Mouse (Mus musculus): Measurements from ENCODE around the gene Rnf146. TPM values are rescaled to one million over a fixed set of nuclear protein-coding genes. Genes with fewer than 3 reads are reported as not detected.
"Not testable (repeated sequence)": the region's sequence is repeated elsewhere in the genome, so short reads cannot be mapped to it uniquely, and the experiment has no call there.

The Rnf146 gene
- 80.5 and 86.1 TPM in 2 replicates for polyA plus RNA-seq (2015; fragmentation: Nextera tagmentation; extraction: Ambion mirVana)

DNA sequence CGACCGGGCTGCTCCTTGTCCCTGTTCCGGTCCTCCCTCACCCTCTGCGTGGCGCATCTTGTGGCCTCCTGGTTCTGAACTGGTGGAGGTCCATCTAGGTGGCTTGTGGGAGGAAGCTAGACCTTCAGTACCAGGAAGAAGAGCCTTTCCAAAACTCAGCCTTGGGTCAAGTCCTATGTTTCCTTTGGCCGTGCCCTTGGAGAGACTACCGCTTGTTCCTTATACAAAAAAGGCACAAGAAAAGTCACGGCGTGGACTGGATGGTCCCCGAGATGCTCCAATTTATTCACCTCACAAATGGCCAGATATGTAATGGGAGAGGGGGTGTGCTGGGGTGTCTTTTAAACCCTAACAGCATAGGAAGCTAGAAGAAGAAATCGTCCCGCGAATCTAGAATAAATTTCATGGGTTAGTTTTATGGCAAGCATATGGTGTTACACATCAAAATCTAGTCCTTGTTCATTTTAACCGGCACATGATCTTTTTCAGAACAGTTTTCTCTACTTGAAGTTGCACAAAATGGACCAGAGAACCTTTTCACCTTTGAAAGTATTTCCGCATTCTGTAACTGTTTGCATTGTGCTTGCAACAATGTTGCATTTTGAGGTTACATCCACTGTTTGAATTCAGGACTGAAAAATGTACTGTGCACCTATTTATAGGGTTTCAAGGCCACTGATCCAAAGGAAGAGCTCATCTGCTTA is at the start of gene Rnf146:
TSS of gene Rnf146 (minus strand) at position 246 of the 704 bp plus-strand sequence.
- 9% methylated on average over 15 of the region's 15 CpGs for WGBS
- Histone ChIP-seq H3K9ac (peak within 1 kb of the TSS; percentile 99), H3K27ac (peak within 1 kb of the TSS; percentile 99), H3K9me3 (replicated peaks) (no peaks in the 10 kb centered on the region), H3K4me1 (peaks cover 25% of the 10 kb centered on the region), H3K36me3 (ENCODE audit: poor library complexity, severe bottlenecking) (no peaks in the 10 kb centered on the region), H3K27me3 (no peaks in the 10 kb centered on the region), H3K4me3 (peak within 1 kb of the TSS; percentile 91), H3K4me2 (peak within 1 kb of the TSS; percentile 63)
- ATAC-seq: no peak

DNA sequence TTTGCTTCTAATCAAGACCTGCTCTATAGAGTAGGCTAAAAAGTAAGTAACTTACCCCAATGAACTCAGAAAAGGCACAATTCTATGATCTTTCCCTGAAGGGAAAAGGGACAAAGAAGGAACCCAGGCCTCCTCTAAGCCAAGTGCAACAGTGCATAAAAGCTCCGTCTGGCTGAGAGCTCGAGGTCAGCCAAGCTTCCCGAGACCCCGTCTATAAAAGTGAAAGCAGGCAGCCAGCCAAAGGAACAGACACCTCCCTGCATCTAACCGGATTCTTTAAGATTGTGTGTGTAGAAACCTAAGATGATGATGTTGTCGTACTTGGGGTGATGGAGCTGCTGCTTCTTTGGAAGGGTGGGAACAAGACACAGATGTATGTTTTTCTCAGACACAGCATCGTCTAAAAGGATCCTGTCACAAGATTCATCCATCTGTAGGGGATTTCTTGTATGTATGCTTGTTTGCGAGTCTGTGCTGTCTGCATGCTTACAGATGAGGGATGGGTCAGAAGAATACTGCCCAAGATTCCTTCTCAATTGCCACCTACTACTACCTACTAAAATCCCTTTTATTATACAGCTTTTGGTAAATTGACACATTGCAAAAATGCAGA is 40.5 kb upstream of the Rnf146 start:
- 34% methylated on average over 8 of the region's 8 CpGs for WGBS
- Histone ChIP-seq H3K4me3 (no peak overlapping the region), H3K9me3 (replicated peaks) (no peaks in the 10 kb centered on the region), H3K9ac (no peak overlapping the region), H3K36me3 (ENCODE audit: poor library complexity, severe bottlenecking) (no peaks in the 10 kb centered on the region), H3K27me3 (no peaks in the 10 kb centered on the region), H3K27ac (no peak overlapping the region), H3K4me1 (no peaks in the 10 kb centered on the region), H3K4me2 (peak overlapping the region; percentile 16; the same call in 1 of the 2 replicates)
- peak; percentile 43; the same call in 1 of the 2 replicates for ATAC-seq

DNA sequence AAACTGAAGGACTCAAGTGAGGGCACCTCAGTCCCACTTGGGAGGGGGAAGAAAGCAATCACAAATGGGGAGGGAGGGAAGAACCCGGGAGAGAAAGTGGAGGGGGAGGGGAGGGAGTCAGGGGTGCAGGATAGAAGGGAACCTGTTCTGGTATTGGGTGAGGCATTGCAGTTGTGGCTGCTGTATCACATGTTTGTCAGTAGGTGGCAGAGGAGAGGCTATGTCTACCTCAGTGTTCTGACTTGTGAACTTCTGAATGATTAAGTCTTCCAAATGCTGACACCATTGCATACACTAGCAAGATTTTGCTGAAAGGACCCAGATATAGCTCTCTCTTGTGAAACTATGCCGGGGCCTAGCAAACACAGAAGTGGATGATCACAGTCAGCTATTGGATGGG is 32.6 kb upstream of the Rnf146 start:
- H3K36me3 ChIP-seq (ENCODE audit: poor library complexity, severe bottlenecking); ATAC-seq; H3K4me1 ChIP-seq; H3K4me2 ChIP-seq; H3K9me3 ChIP-seq (replicated peaks); H3K4me3 ChIP-seq; H3K27me3 ChIP-seq; H3K9ac ChIP-seq; H3K27ac ChIP-seq: not testable (repeated sequence)
- WGBS: 82% methylated on average over 2 of the region's 2 CpGs

DNA sequence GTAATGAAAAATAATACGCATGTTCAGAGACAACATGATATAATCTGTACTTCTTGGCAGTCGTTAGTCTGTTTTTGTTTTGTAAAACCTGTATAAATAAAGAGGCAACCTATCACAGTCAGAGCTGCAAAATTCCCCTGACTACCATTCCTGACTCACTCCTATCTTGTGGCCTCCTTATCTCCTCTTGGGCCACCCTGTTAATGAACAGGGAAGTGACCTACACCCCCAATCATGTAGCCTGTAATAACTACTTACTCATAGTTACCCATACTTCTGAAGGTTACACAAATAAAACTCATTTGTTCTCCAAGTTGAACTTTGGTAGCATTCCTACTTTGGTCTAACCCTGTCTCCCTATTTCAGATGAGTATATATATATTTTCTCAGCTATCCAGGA is 19.3 kb upstream of the Rnf146 start:
- Histone ChIP-seq H3K9ac (no peak overlapping the region), H3K27me3 (no peaks in the 10 kb centered on the region), H3K4me3 (no peak overlapping the region), H3K27ac (no peak overlapping the region), H3K9me3 (replicated peaks) (no peaks in the 10 kb centered on the region), H3K36me3 (ENCODE audit: poor library complexity, severe bottlenecking) (no peaks in the 10 kb centered on the region), H3K4me2 (no peak overlapping the region), H3K4me1 (no peaks in the 10 kb centered on the region)
- ATAC-seq: no peak
- 78% methylated on average over 2 of the region's 2 CpGs for WGBS

DNA sequence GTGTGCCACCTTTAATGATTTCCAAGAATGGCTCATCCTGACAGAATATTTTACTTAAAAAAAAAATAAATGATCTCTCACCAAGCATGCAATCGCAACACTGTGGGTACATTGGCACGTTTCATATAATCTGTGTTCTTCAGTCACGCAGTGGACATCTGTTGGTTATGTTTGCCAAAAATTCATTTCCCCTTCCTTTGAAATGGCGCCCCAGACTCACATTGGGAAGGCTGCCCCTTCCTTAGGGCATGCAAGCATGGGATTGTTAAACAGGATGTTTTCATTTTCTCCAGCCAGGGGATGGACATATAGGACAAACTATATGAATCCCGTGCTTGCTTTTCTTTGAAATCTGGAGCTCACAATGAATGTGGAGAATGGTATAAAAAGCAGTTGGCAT is 11.8 kb upstream of the Rnf146 start:
- WGBS: 82% methylated on average over 5 of the region's 5 CpGs
- Histone ChIP-seq H3K36me3 (ENCODE audit: poor library complexity, severe bottlenecking) (no peaks in the 10 kb centered on the region), H3K9ac (no peak overlapping the region), H3K4me3 (no peak overlapping the region), H3K4me2 (no peak overlapping the region), H3K4me1 (no peaks in the 10 kb centered on the region), H3K27me3 (no peaks in the 10 kb centered on the region), H3K9me3 (replicated peaks) (no peaks in the 10 kb centered on the region), H3K27ac (no peak overlapping the region)
- ATAC-seq: peak; percentile 19; the same call in 1 of the 2 replicates

DNA sequence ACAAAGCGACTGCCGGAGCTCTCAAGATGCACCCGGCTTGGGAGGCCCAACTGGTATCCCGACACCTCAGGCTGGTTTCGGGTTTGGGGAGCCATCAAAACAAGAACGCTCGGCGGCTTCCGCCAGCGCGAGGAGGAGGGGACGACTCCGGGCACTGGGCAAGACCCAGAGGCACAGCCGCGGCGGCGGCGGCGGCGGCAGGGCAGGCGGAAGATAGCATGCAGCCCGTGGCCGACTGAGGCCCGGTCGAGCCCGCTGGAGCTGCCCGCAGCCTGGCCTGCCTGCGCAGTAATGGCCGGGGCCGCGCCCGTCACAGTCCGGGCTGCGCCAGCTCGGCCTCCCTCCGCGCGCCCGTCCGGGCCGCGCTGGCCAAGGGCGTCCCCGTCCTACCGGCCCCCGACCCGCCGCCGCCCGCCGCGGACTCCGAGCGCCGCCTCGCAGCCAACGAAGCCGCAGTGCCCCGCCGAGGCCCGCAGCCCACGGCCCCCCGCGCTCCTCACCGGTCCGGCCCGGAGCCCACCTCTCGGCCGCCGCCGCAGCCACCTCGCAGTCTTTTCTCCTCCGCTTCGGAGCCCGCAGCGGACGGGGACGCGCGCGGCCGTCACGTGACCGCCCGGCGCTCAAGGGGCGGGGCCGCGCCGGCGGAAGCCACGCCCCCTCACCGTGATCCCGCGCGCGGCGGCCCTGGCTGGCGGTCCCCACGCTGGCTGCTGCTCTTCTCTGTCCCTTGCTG is 612 bp downstream of the Rnf146 start:
- peak overlapping the region; percentile 99 for H3K27ac ChIP-seq
- H3K4me1 ChIP-seq: peaks cover 27% of the 10 kb centered on the region
- under 1% methylated on average over 36 of the region's 100 CpGs for WGBS
- peak overlapping the region; percentile 63 for H3K4me2 ChIP-seq
- H3K4me3 ChIP-seq: peak overlapping the region; percentile 91
- H3K36me3 ChIP-seq (ENCODE audit: poor library complexity, severe bottlenecking): no peaks in the 10 kb centered on the region
- no peaks in the 10 kb centered on the region for H3K9me3 ChIP-seq (replicated peaks)
- no peaks in the 10 kb centered on the region for H3K27me3 ChIP-seq
- ATAC-seq: peak; percentile 97
- peak overlapping the region; percentile 99 for H3K9ac ChIP-seq

DNA sequence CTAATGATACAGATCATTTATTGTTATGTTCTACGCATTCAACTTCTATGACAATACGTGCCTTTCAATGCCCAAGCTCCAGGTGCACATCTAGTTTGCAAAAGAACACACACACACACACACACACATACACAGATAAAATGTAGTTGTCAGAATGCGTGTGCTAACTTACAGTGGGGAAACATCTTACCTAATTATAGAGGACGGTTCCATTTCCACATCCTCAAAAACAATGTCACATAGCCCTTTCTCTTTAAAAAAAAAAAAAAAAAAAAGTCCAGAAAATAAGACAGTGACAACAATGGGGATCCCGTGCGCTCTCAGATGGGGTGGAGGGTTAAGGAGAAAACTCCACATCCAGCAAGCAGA is 1.2 kb downstream of the Rnf146 start:
- ATAC-seq: no peak
- Histone ChIP-seq H3K9me3 (replicated peaks) (no peaks in the 10 kb centered on the region), H3K4me2 (peak overlapping the region; percentile 63), H3K4me1 (peaks cover 28% of the 10 kb centered on the region), H3K36me3 (ENCODE audit: poor library complexity, severe bottlenecking) (no peaks in the 10 kb centered on the region), H3K27ac (peak overlapping the region; percentile 99), H3K27me3 (no peaks in the 10 kb centered on the region), H3K4me3 (peak overlapping the region; percentile 91), H3K9ac (peak overlapping the region; percentile 99)
- 0% methylated on average over 6 of the region's 6 CpGs for WGBS

DNA sequence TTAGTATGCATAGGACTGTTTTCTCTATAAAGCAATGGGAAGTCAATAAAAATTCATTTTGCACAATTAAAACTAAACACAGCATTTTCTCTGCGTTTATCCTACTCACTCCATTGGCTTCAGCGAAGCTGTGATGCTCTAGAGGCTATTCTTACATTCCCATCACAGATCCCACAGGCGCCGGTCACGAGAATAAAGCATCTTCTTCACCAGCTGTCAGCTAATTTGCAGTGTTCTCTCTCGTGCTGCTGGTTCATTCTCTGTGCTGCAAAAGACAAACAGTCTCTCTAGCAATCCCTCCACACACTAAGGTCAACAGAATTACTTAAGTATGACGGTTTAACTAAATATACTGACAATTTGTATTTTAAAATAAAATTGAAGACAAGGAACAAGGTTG is 8.1 kb downstream of the Rnf146 start:
- H3K27me3 ChIP-seq: no peaks in the 10 kb centered on the region
- H3K36me3 ChIP-seq (ENCODE audit: poor library complexity, severe bottlenecking): peaks cover 15% of the 10 kb centered on the region
- no peak overlapping the region for H3K4me2 ChIP-seq
- ATAC-seq: peak; percentile 51; the same call in 1 of the 2 replicates
- H3K4me1 ChIP-seq: peaks cover 23% of the 10 kb centered on the region
- no peak overlapping the region for H3K27ac ChIP-seq
- WGBS: 63% methylated on average over 7 of the region's 7 CpGs
- no peak overlapping the region for H3K9ac ChIP-seq
- no peaks in the 10 kb centered on the region for H3K9me3 ChIP-seq (replicated peaks)
- no peak overlapping the region for H3K4me3 ChIP-seq

DNA sequence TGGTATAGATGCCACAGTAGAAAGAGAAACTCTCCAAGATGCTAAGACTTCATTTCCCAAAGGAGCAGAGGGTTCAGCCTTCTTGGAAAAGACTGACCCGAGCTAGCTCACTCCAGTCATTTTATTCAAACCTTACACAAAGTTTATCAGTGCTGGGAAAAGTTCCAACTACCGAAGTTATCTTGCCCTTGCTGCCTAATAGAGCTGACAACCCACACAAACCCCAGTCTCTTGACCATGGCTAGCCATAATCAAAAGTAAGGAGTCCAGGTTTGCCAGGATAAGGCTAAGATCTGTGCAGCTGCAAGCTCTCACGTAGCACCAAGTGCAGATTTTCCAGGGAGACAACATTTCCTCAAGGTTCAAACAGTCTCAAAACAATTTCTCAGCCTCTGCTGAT is 9.7 kb downstream of the Rnf146 start:
- ATAC-seq: no peak
- no peak overlapping the region for H3K4me2 ChIP-seq
- H3K36me3 ChIP-seq (ENCODE audit: poor library complexity, severe bottlenecking): peaks cover 22% of the 10 kb centered on the region
- no peaks in the 10 kb centered on the region for H3K9me3 ChIP-seq (replicated peaks)
- H3K27me3 ChIP-seq: no peaks in the 10 kb centered on the region
- peaks cover 12% of the 10 kb centered on the region for H3K4me1 ChIP-seq
- H3K27ac ChIP-seq: no peak overlapping the region
- H3K9ac ChIP-seq: no peak overlapping the region
- no peak overlapping the region for H3K4me3 ChIP-seq
- whole genome bisulfite sequencing: 88% methylated on average over 3 of the region's 3 CpGs

DNA sequence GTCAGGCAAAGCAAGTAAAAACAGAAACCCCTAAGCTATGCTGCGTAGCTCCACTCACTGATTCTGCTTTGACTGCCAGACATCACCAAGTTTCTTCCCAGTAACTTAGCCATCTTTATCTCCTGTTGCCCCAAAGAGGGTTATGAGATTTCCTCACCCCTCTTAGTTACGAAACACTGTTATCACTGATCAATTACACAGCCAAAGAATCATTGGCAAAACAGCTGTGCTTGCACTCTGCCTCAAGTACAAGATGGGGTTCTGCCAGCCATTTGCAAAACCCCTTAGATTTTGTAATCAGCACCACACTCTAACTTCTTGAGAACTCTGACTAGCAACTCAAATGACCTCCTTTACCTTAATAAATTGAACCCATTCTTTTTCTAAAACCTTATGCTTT is 10.8 kb downstream of the Rnf146 start:
- Histone ChIP-seq H3K4me2 (no peak overlapping the region), H3K4me1 (peaks cover 8% of the 10 kb centered on the region), H3K27me3 (no peaks in the 10 kb centered on the region), H3K27ac (no peak overlapping the region), H3K4me3 (no peak overlapping the region), H3K9me3 (replicated peaks) (no peaks in the 10 kb centered on the region), H3K9ac (no peak overlapping the region), H3K36me3 (ENCODE audit: poor library complexity, severe bottlenecking) (peaks cover 33% of the 10 kb centered on the region)
- ATAC-seq: no peak
- 97% methylated on average over 2 of the region's 2 CpGs for WGBS

DNA sequence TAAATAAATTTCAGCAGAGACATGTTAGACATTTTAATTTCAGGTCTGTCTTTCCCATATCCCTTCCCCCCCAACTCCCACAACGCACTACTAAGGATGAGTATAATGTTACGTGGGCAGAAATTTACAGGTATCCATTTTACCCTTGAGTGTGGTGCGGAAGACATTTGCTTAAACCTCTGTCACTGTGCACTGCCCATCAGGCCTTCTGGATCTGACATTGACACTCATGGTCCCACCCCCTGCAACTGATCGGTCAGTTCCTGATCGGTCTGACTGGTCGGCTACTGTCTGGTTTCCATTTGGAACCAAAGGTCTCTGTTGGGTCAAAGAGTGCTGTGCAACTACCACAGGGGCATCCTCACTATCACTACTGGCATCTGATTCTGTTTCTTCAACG is 15.6 kb downstream of the Rnf146 start:
- Histone ChIP-seq H3K4me1 (no peaks in the 10 kb centered on the region), H3K36me3 (ENCODE audit: poor library complexity, severe bottlenecking) (peaks cover 49% of the 10 kb centered on the region), H3K9ac (no peak overlapping the region), H3K4me3 (no peak overlapping the region), H3K9me3 (replicated peaks) (no peaks in the 10 kb centered on the region), H3K27me3 (no peaks in the 10 kb centered on the region), H3K4me2 (no peak overlapping the region), H3K27ac (no peak overlapping the region)
- 97% methylated on average over 7 of the region's 7 CpGs for WGBS
- ATAC-seq: no peak

DNA sequence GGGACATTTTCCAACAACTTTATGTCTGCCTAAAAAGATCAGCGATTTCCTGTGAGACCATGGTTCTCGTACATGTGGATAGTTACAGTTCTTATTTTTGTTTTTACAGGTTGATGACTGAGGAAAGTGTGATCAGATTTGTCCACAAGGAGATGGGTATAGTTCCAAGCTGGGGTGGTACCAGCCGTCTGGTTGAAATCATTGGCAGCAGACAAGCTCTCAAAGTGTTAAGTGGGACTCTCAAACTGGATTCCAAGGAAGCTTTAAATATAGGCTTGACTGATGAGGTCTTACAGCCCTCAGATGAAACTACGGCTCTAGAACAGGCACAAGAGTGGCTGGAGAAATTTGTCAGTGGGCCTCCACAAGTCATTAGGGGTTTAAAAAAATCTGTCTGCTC is 18.0 kb downstream of the Rnf146 start:
- H3K36me3 ChIP-seq (ENCODE audit: poor library complexity, severe bottlenecking): peaks cover 46% of the 10 kb centered on the region
- no peaks in the 10 kb centered on the region for H3K4me1 ChIP-seq
- H3K4me2 ChIP-seq: no peak overlapping the region
- WGBS: 96% methylated on average over 4 of the region's 4 CpGs
- no peak overlapping the region for H3K9ac ChIP-seq
- no peak for ATAC-seq
- no peaks in the 10 kb centered on the region for H3K27me3 ChIP-seq
- H3K9me3 ChIP-seq (replicated peaks): no peaks in the 10 kb centered on the region
- no peak overlapping the region for H3K4me3 ChIP-seq
- no peak overlapping the region for H3K27ac ChIP-seq
